Mouse (Mus musculus) frontal cortex, postnatal 25 days (tissue): ENCODE results near the gene Sept10.

Experiments
- DNase-seq, 2 experiments: peaks; one replicate each; pipeline ENCODE4 v3.0.0; 2022; ENCODE audit warnings: low spot score in 2 of 2

Gene Sept10

DNA sequence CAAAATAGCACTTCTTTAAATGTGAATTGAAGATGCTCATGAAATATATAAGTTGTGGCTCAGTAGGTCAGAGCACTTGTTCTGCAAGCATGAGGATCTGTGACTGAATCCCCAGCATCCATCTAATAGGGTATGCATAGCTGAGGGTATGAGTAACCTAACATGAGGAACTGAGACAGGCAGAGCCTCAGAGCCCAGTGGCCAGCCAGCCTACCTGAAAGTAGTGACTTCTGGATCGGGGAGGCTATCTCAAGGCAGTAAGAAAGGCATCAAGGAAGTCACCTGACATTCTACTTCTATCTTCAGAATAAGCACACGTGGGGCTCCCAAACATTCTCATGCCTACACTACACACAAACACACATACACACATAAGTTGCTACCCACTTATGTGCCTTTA, 3.5 kb upstream of the Sept10 start:
- DNase-seq: no peak

DNA sequence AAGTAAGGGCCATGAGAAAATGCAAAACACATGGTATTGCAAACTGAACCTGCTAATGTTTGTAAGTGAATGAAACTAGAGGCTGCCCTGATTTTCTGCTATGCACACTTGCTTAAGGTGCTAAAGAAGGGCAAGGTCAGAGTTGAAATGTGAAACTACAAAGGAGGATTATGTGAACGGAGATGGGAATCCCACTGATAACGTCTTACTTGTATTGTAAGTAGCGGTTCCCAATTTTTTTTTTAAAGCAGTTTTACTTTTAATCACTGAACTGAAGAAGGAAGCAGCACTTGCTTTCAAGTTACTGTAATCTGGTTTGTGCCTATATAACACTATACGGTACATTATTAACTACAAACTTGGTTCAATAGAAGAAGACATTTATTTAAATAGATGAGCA, 2.2 kb upstream of the Sept10 start:
- no peak for DNase-seq

DNA sequence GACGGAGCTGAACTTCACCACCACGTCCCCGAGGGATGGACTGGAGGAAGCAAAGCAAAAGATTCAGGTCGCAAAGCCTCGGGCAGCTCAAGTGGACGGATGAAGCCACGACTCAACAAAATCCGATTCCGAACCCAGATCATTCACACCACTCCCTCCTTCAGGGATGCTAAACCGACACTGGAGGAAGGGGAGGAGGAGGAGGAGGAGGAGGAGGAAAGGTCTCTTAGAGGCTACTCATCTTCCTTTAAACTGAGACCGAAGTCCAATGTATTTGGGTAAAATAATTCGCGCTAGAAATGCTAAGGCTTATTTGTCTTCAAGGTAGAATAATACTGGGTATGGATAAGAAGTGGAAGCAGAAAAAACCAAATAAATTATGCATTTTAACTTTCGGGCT, 1.7 kb upstream of the Sept10 start:
- DNase-seq: no peak

DNA sequence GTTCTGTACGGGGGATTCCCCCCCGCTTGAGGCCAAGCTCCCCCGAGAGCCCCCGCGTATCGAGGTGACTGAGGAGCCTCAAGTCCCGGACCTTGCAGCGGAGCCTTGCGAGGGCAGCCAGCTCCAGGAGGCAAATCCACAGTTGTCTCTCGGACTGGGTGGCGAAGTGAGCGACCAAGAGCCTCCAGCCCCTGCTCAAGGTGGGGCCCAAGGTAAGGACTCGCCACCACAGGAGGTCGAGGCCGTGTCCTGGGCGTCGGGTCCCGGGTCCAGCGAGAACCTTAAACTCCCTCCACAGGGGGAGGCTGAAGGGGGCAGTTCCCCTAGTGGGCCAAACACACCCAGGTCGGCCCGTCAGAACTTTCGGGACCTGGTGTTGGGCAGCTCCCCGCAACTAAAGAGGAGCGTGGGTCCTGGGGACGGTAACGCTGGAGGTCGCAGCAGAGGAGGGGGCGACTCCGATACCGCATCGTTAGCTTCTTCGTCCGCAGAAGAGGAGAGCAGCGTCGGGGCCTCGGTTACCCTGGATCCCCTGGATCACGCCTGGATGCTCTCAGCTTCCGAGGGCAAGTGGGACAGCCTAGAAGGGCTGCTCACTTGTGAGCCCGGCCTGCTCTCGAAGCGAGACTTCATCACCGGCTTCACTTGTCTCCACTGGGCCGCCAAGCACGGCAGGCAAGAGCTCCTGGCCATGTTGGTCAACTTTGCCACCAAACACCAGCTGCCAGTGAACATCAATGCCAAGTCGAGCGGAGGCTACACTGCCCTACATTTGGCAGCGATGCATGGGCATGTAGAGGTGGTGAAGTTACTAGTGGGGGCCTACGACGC, 839 bp upstream of the Sept10 start:
- DNase-seq: peak in 1 of 2 experiments; percentile 9

DNA sequence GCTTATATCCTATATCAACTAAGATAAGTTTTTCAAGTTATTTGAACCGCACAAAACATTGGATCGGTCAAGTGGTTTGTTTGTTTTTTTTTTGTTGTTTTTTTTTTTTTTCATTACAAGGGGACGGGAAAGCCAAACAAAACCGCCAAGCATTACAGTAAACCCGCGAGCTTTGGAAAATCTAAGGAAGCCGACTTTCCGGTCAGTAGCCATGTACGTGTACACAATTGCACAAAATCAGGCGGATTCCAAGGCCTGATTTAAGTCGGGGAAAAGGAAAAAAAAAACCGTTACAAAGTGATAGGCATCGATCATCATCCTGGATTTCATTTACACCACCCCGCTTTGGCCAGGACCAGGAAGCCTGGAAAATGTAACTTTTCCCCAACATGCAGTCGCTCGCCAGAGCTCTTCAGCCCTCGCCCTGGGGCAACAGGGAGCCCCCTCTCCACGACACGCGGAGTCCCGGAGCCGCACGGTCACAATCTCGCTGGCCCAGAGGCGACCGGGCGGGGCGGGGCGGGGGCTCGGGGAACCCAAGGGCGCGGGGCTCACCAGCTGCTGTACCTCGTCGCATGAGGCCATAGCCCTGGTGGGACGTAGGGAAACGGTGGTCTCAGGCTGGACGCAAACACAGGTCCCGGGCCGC, 699 bp downstream of the Sept10 start:
- DNase-seq: no peak

DNA sequence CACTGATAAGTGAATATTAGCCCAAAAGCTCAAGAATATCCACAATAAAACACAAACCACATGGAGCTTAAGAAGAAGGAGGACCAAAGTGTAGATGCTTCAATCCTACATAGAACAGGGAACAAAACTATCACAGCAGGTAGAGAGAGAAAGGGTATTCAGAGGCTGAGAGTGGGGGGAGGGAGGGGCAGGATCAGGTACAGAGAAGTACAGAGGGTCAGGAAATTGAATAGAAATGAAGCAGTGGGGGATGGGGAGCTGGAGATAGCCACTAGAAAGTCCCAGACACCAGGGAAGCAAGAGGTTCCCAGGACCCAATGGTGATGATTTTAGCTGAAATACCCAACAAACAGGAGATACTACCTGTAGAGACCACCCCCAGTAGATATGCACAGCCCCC, 21.6 kb downstream of the Sept10 start:
- no peak for DNase-seq

DNA sequence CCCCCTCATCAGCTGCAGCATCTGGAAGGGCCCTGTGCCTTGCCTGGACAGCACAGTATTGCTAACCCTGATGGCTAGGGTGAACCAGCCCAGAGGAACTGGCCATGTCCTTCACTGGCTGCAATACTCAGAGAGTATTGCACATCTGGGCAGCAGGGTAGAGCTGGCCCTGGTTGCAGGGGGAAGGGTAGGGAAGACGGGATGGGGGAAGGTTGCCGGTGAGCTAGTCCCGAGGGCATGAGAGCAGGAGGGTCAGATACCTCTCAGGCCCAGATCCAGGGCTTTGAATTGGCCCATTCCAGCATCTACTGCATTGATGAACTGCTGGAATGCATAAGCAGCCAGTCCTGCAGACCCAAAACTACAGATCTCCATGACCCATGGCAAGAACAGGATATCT, 24.9 kb downstream of the Sept10 start:
- DNase-seq: no peak

DNA sequence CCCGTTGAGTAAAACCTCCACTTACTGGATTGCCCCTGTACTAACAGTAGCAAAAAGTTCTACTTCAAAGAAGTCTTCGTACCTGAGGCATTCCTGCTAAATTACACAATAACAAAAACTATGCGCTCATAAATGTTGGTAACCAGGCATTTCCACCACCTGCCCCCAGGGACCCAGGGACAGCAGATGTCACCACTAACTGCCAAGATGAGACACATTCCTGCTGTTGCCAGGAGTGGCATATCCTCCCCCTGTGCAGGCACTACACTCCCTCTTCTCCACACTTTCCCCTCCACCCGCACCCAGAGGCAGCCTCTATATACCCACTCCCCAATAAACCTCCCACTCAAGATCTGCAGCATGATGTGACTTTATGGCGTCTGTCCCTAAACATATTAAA, 26.8 kb downstream of the Sept10 start:
- DNase-seq: no peak

DNA sequence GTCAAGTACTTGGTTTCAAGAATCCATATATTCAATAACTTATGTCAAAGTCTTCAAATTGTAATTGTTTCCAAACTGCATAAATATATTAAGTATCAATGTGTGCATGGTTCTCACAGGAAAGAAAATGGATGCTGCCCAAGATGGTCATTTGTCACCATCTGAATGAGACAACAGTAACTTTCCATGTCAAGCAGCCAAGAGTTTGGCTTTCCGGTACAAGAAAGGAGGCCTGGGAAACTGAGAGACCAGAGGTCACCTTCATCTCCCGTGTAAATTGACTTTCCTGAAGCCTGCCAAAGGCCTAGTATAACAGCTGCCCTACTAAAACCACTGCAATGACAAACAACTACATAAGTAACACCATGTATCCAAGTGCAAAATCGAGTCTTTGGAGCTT, 39.3 kb downstream of the Sept10 start:
- no peak for DNase-seq

DNA sequence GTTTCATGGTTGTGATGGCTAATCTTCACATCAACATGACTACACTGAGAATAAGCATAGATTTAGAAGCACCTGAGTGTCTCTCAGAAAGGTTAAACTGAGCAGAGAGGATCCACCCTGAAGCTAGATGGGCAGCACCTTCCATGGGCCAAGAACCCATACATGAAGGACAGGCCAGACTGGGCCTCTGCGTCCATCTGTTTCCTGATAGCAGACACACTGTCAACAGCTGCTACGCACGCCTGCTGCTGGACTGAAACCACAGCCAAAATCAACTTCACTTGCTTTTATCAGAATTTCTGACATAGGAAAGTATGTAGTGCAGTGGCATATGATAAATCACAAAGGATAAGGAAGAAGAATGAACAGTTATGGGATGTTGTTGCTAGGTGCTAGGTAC, 42.0 kb downstream of the Sept10 start:
- DNase-seq: no peak

DNA sequence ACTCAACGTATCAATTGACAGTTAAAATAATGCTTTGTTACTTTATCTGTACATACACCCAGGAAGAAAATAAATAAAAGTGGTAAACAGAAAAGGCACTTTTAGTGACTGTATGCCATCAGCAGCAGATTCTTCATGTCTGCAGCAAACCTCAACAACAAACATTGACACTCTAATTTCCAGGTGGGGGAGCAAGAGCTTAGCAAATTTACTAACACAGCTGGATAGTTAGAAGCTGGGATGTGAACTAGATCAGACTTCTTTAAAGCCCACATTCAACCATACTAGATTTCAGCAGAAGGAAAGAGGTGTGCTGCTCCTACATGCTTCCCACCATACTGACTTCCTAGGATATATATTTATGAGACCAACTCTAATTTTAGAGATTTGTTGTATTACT, 49.1 kb downstream of the Sept10 start:
- DNase-seq: no peak

DNA sequence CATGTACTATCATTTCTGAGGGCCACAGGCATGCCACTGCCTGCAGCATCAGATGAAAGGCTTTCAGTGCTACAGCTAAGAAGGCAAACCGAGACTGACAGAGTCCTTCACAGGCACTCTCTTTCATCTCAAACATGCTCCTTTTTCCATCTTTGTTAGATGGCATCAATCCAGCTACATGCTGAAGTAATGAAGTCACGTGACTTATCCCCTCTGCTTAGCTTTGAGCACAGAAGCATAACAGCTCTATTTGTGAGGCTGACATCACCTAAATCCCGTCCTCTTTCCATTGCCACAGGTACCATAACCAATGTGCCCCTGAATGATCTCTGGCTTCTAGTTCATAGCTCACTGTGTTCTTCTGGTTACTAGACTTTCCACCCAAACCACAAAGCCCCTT, 50.6 kb downstream of the Sept10 start:
- DNase-seq: no peak

DNA sequence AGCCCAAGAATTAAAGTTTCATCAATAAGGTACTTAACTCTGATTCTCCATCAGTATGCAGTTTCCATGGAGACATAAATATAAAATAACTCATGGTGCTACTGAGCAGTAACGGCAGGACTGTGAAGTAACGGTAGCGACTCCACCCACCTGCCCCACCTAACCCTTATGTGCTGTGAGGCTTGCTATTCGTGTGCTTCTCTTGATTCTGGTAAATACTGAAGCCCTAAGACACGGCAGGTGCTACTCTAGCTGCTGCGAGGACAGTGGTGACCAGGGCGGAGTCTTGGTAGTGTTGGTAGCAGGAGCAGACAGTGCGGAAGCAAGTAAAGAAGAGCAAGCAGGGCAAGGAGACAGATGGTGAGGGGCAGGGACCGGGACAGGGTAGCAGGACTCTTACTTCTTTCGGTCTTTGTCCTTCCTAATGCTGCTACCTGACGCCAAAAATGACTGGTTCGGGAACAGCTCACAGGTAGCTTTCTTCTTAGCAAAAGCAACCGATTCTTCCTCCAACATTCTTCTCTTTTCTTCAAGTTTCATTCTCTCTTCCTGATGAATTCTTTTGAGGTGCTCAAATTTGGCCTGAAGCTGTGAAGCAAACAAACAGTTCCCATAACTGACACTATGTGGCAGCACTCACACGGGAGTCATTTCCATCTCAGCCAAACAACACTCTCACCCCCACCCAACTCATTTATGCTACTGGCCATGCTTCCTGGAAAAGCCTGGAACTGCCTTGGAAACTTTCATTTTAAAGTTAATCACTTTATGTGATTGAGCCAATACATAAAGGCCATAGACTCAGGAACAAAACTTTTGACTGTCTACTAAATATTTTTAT, 55.3 kb downstream of the Sept10 start:
- peak; percentile 16 to 51 for DNase-seq

DNA sequence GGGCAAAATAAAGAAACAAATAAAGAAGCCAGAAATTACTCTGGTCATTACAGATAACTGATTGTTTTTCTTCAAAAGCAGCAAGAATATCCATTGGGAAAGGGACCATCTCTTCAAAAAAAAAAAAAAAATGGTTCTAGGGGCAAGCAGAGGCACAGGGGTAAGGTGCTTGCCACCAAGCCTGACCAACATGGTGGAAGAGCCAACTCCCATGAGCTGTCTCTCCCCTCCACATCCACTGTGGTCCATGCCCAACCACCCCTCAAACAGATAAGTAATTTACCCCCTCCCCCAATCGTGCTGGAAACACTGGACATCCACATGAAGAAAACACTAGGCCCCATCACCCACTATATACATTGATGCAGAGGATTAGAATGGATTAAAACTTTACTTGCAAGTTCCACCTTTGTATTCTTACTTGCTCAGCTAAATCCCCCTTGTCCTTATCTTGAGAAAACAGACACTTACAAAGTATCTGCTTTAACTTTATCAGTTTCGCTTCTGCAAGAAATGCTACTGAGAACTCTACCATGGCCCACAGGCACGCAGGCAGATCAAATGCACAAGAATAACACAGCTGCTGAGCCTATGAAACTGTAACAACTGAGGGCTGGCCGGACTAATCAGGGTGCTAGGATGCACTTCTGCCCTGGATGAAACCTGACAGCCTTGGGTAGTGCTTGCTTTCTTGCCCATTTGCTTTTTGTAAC, 59.3 kb downstream of the Sept10 start:
- no peak for DNase-seq

DNA sequence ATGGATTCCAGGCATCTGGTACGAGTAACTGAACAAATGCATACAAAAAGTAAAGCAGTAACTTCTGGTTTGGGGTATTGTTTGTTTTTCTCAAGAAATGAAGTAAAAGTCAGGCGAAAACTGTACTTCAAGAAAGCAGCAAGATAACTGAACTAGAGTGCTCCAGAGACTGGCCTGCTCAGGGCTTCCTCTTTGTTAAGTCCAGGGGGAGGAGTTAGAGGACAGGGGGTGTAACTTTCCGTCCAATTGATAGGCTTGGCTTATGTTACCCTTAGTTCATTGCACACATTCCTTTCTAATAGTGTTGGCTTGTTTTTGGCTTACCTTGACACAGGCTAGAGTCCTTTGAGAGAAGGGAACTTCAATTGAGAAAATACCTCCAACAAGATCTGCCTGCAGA, 63.0 kb downstream of the Sept10 start:
- no peak for DNase-seq

DNA sequence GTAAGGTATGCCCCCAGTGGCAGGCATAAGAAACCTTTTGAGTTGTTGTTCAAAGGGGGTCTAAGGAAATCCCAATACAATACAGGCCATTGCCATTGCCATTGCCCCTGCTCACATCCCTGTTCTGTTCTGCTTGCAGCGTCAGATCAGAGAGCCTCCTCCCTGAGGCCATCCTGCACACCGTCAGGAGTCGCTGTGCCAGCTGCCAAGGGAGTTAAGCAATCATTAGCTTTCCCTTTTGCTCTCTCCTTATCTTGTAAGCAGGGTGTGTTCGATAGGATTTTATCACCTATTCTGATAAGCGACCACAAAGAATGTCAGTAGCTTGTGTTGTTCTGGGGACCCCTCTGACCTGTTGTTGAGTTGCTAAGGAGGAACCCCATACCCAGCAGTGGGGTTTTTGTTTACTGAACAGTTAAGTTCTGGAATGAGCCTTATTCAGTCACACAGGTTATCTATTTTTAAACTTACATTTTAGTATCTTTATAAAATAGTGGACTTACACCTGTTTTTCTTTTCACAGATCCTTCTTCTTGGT, 69.0 kb downstream of the Sept10 start:
- no peak for DNase-seq

DNA sequence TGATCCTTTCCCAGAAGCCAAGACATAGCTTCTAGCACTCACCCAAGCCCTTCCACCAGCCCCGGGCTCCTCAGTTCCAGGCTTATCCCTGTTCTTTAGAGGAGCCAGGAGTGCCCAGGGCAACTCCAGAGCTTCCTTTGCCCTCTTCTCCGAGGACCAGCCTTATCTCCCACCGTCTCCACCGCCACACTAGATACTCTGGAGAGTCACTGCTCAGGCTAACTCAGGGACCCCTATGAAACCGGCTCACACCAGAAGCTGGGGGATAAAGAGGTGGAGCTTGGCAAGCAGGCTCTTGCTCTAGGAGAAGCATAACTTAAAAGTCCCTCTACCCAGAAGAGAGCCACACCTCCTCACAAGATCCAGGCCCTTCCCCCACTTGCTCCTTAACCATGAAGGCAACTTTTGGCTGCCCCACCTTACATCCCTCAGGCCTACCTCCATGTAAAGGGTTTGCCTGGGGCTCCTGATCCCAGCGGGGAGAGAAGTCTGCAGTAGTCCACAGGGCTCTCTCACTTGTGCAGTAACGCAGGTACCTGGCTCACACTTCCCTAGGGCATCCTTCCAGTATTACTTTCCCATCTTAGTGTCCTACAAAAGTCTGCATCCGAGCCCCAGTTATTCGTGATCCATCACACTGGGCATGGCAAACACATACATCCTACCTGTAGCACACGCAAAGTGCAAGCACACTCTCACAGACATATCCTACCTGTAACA, 70.5 kb downstream of the Sept10 start:
- no peak for DNase-seq

DNA sequence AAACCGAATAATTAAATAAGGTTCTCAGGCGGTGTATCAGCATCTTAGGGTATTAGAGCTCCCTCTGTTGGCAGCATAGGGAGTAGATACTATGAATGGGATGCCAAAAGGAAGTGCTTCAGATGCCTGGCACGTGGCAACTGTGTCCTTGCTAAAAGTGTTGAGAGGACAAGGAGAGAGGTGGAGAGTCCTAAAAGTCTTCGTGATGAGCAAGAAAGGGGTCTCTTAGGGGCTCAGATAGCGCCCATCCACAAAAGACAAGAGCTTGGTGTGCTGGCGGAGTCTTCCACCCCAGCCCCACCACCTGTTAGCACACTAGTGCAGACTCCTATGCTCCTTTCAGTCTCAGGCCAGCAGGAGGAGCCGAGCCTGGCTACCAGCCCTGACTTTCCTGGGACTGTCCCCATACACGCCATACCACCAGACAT, 71.7 kb downstream of the Sept10 start:
- no peak for DNase-seq

DNA sequence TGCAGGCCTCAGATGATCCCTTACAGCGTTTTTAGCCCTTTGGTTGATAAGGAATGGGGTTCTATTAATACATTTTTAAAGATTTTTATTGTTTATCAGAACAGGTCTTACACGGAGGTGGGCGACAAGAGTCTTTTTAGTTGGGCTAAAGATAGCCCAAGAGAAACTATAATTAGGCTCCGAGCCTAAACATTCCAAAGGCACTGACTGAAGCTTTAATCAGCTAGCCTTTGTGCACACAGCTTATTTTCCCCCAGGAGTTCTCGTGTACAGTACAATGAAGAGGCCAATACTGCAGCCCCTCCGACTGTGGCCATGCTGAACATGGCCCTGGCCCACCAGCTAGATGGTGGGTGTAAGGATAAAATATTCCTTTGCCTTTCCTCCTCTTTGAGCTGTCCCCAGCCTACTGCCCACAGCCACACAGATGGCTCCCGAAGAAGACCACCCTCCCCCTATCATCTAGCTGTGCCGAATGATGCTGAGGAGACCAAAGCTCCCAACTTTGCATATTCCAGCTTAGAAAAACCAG, 88.1 kb downstream of the Sept10 start:
- no peak for DNase-seq

DNA sequence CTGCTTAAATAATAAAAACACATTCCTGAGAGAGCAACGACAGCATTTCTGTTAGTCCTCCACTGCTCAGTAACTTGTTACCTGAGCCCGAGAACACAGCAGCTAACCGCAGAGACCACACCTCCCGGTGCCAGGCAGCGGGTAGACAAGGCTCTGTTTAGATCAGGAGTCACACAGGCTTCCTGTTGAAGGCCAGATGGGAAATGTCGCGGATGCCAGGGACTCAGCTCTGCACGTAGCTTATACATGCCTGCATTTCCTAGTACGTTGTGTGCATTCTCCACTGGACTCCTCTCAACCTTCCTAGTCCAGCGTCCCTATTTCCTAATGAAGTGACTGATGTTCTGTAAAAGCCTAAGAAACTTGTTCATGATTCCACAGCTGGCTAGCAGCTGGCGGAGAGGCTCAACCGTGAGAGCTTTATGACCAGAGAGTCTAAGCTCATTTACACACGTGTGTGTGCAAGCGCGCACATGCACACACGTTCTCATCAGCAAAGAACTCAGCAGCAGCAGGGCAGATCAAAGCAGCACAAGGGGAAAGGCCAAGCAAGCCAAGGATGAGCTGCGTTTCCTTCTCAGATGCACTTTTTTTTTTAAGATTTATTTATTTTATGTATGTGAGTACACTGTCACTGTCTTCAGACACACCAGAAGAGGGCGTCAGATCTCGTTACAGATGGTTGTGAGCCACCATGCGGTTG, 89.6 kb downstream of the Sept10 start:
- DNase-seq: no peak
